Mouse (Mus musculus) skeletal muscle tissue, adult 2 months (tissue): ENCODE measurements around the gene Ankrd63.

Source experiments
- DNase-seq: peaks from one replicate; pipeline ENCODE4 v3.0.0-alpha.2; 2012; ENCODE audit warnings: low read depth, low spot score

The Ankrd63 gene

DNA sequence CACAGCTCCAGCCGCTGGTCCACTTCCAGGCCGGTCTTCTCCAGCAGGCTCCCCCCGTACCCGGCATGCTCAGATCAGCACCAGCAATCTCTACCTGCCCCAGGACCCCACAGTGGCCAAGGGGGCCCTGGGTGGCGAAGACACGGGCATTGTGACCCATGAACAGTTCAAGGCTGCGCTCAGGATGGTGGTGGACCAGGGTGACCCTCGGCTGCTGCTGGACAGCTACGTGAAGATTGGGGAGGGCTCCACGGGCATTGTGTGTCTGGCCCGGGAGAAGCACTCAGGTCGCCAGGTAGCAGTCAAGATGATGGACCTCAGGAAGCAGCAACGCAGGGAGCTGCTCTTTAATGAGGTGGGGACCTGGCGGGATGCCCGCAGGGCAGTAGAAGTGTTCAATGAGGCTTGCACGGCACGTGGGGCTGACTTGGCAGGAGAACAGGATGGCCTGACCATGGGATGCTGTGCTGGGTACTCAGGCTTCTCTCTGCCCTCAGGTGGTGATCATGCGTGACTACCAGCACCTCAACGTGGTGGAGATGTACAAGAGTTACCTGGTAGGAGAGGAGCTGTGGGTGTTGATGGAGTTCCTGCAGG is 10.3 kb downstream of the Ankrd63 start:
- DNase-seq: no peak

- no peak for DNase-seq
These were observed 13.9 kb downstream of the Ankrd63 start for GRCm38 (mm10) chr2:118689875-118690274.

DNA sequence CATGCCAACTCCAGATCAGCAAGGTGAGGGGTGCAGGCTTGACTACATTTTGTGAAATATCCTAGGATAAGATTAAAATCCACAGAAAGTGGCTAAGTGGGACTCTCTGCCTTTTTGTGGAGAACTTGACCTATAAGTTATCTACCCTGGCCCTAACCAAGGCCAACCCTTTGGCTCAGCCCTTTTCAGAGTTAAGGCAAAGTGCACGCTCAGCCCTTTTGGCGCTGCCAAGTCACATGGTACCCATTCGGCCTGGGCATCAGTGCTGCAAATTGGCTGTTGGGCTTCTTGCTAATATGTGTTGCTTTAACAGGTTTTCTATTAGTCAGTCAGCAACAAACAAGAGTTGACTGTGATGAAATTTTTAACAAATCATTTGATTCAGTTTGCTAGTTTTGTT is 16.0 kb downstream of the Ankrd63 start:
- DNase-seq: no peak

DNA sequence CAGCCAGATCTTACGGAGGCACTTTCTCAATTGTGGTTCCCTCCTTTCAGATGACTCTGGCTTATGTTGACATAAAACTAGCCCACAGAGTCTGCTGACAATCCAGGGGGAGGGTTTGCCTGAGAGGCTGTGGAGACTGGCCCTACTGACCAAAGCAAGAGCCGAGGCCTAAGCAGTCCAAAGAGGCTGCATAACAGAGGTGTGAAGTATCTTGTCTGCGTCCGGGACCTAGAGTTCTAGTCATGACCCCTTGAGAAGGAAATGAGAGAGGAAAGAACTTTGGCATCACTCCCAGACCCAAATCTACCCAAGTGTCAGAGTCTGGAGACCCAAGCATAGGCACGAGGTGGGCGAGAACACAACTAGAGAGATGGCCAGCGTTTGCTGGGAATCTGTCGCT is 17.1 kb downstream of the Ankrd63 start:
- DNase-seq: no peak

DNA sequence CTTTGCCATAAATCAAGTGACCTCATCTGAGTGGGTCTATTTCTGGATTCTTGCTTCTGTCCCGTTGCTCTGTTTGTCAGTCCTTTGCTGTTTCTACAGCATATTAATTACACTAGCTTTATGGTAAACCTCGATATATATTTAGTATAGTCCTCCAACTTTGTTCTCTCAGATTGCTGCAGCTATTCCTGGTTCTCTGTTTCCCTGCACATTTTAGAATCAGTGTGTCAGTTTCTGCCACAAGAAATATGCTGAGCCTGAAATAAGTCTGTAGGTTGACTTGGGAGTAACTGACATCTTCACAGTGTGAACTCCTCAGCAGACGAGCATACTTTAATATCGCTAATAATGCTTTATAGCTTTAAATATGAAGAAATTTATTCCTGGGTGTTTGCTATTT is 18.7 kb downstream of the Ankrd63 start:
- DNase-seq: no peak

- no peak for DNase-seq
These were observed 21.1 kb downstream of the Ankrd63 start for GRCm38 (mm10) chr2:118682544-118683260.

DNA sequence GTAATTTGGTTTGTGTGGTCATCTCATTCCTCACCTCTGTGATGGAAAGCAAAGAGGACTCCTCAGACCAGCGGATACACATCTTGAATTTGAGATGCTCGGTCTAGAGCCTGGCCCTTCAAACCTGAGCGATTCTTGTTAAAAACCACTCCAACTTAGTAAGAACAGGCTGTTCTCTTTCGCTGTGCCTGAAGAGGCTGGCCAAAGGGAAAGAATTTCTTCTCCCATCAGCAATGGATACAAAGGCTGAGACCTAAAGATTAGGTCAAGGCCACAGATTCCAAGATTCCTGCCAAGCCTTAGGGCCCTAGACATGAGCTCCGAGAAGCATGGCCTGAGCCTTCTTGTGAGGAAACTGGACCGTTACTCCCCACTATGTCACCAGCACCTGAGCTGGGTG is 22.8 kb downstream of the Ankrd63 start:
- DNase-seq: no peak

DNA sequence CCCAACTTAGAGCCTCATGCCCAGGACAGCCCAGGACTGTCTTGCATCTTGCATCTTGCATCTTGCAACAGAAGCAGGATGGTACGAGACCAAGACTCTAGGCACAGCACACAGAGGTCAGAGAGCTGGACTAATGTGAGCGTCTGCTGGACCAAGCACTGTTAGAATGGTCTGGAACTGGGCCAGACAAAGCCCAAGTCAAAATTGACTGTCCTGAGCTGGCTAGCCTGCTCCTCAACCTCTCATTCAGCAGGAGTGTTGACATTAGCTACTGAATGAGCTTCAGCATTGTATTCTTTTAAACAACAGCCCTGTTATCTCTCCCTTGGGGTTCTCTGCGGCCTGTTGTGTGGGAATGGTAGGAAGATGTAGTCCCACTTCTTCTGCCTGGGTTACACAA is 24.2 kb downstream of the Ankrd63 start:
- no peak for DNase-seq

DNA sequence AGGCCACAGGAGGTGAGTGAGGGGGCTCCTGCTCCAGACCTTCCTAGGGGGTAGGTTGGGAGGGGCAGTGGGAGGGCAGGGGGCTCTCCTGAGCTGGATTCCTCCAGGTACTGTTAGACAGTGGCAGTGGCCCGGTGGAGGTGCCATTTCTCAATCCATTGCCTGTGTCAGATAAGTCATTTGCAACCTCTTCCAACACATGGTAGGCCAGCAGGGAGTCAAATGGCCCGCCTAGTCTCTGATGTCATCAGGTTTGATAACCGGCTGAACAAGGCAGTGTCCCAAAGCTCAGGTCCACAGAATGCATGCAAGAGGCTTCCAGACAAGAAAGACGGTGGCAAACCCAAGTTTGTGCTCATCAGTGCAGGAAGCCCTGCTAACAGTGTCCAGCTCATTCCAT is 25.9 kb downstream of the Ankrd63 start:
- no peak for DNase-seq

DNA sequence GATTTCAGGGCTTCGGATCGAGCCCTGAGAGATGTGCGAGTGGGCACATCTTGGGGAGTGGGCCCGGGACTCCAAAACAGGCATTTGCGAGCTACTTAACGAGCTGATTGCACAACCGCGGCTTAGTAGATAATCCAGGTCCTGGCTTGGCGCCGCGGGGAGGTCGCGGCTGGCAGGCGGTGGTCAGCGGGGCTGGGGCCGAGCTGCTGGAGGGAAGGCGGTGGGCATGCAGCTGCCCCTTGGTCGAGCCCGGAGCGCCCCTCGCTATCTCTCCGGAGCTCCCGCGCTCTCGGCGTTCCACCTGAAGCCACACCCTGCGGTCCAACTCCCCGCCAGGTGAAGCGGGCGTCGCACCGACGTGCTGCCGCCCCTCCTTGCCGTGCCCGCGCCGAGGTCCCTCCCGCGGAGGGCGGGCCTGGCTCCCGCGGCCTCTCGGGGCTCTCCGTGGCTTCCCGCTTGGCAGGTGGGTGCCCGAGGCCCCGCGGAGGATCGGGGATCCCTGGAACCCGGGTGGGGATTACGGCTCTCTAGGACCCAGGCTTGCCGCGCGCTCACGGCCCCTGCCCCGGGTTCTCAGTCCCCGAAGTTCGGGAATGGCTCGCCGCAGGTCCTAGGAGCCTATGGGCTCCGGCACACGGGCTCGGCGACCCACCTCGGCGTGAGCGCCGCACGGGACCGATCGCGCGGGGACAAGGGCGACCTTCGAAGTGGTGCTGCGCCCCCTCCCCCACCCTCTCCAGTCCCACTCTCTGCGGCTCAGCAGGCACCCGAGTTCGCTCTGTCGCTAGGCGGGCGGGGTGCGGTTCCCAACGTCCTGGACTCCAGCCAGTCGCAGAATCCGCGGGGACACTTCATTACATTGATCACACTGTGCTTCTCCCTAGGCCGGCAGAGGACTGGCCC is 26.7 kb downstream of the Ankrd63 start:
- no peak for DNase-seq

DNA sequence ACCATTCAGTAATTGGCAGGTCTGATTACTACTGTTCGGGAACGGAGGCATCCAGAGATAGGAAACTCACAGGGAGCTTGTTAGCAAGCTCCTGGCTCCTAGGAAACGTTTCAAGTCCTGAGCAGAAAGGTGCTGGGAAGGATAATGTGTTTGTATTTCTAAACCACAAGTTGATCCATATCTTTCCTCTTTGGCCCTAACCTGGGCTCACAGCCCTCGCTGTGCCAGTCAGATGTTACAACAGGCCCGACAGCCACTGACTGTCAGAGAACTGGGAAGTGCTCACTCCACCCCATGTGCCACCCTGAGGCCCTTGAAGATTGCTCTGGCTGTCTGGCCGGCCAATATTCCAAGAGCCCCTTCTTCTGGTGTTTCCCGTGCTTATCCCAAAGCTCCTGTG is 29.3 kb downstream of the Ankrd63 start:
- DNase-seq: no peak

DNA sequence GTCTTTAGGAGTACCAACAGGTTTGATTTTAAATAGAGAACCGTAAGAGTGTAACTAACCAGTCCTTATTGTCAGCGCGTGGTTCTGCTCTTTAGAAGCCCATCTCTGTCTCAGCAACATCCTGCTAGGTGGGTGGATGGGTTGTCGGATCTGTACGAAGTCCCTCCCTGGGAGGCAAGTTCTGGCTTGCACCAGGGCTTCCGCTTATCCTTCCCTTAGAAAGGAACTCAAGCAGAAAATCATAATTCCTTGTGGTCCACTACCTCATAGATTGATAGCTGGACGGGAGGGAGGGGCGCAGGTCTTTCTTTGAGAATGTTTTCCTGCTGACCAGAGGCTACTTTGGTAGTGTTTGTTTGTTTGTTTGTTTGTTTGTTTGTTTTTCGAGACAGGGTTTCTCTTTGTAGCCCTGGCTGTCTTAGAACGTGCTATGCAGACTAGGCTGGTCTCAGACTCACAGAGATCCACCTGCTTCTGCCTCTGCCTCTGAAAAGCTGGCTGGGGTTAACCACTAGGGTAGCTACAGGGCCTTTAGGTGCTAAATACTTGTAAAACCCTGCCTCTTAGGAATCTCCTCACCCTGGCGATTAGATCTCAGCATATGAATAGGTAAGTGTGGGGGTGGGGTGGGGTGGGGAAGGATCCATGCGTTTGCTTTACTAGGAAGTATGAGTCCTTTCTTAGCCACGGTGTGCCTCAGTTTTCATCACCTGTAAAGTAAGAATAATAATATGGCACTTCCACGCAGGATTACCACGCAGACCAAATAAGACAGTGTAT is 29.9 kb downstream of the Ankrd63 start:
- no peak for DNase-seq

DNA sequence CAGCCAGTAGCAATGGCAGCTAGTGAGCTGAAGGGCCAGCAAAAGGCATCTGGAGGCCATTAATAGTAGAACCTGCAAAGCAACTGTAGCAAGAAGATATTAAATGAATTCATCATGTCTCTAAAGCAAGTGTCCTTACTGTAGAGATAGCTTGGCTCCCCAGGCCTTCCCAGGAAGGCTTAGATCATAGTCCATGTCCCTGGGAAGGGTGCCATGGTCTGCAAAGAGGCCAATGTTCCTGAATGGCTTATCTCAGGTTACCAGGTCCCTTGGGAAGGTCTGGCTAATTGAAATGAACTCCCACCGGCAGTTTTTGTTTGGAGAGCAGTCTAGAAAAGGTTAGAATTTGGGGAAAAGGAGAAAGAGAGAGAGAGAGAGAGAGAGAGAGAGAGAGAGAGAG is 32.0 kb downstream of the Ankrd63 start:
- DNase-seq: no peak

DNA sequence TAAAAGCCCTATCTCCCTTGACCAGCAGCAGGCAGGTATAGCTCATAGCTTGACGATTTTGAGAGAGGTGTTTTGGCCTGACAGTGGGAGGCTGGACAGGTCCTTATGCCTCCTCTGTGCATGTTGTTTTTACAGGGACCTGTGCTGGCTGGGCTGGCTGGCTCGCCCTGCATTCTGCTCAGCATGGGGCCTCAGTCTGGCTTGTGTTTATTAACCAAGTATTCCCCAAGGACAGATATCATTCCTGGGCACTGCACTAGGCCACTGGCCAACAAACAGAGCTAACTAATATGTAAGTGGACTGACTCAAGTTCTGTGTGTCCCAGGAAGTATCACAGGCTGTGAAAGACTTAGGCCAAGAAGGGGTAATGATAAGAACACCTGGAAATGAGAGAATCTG is 34.0 kb downstream of the Ankrd63 start:
- no peak for DNase-seq

DNA sequence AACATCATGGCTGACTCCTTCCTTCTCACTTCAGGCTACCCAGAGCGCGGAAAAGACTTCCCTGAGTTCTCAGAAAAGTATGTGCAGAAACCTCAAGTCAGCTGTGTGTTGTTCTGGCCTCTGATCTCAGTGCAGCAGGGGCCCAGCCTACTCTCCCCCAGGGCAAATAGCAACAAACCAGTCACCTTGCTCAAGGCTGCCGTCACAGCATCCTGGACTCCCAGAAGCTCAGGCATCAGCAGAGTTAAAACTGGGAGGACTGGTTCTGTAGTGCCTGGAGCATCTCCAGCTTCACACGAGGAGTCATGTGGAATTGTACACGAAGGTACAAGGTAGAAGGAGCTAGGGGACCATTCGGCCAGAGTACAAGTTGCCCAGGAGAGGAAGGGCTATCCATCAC is 34.5 kb downstream of the Ankrd63 start:
- no peak for DNase-seq

DNA sequence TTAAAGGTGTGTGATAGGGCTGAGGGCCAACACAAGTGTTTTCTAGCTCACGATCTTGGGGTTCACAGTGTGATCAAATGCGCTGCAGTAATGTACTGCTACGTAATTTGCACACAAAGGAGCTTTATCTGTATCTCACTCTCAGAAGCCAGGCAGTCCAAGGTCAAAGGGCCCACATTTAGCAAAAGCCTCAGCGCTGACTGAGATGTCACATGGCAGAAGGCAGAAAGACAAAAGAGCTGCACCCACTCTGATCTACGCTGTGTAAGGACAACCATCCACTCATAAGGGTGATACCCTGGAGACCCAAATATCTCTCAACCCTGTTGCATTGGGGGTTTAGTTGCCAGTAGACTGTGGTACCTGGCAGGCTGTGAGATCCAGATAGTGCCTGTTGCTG is 36.6 kb downstream of the Ankrd63 start:
- no peak for DNase-seq

DNA sequence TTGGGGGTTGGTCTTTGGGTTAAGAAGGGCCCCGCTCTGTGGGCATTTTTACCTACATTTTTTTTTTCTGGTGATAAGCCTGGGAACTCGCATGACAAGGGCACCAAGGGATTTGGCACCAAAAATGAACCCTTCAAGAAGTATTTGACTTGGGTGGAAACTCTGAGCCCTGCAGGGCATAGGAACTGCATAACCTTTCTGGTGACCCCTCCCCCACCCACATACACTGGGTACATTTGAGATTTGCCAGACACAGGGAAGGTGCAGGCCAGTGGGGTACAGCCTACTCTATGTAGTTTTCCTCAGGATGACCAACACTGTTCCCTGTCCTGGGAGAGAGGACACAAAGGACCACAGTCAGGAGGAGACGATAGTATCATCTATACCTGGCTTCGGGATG is 38.1 kb downstream of the Ankrd63 start:
- no peak for DNase-seq

GRCm38 (mm10) chr2:118664975-118665516 is 38.7 kb downstream of the Ankrd63 start:
- DNase-seq: no peak

DNA sequence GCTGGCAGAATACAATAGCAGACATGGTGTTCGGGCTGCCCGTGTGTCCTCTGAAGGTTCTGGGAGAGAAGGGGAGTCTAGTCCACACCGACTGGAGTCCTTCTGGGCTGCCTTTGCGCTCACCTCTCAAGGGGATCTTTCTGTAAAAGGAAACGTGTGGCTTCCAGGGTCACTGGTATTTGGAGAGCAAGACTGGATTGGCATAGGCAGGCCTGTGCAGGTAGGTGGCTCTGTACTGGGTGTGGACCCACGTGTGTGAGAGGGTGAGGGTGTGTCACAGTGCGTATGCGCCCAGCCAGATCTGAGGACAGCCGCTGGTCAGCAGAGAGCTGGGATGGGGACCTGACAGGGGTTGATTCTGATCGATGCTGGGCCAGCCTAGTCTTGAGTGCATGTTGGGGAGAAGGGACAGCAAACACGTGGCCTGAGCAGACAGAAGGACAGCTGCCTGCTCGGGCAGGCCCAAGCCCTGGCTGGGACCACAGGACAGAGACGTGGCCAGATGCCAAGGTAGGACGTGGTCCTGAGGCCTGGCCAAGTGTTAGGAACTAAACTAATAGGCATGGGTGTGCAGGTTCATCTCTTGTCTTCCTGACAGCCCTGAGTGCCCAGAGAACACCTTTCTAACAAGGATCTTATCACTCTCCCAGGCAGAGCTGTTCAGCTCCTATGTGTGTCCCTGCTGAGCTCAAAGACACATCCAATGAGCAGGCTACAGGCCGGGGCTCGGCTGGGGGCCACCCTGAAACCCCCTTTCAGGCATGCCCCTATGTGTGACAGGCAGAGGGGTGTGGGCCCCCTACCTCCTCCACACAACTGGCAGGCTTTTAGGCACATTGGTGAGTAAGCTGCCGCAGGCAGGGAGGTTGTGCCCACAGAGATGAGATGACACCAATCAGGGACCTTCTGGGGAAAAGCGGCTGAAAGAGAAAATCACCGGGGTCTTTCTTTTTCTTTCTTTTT is 39.7 kb downstream of the Ankrd63 start:
- no peak for DNase-seq
